Mouse (Mus musculus): ENCODE data around the gene Tmem132c.
"Not testable (repeated sequence)": the region's sequence is repeated elsewhere in the genome, so short reads cannot be mapped to it uniquely, and the experiment has no call there.

Tmem132c gene

DNA sequence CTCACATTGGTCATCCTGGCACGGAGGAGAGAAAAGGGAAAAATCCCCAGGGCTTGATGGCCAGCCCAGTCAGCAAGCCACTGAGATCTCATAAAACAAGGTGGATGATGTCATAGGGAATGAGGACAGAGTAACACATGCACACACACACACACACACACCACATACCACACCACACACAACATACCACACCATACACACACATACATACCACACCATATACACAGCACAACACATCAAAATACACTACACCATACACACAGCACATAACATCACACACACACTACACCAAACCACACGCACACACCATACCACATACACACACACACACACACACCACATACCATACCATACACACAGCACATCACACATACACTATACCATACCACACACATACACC is 104.8 kb downstream of the Tmem132c start:
- no peak for DNase-seq

DNA sequence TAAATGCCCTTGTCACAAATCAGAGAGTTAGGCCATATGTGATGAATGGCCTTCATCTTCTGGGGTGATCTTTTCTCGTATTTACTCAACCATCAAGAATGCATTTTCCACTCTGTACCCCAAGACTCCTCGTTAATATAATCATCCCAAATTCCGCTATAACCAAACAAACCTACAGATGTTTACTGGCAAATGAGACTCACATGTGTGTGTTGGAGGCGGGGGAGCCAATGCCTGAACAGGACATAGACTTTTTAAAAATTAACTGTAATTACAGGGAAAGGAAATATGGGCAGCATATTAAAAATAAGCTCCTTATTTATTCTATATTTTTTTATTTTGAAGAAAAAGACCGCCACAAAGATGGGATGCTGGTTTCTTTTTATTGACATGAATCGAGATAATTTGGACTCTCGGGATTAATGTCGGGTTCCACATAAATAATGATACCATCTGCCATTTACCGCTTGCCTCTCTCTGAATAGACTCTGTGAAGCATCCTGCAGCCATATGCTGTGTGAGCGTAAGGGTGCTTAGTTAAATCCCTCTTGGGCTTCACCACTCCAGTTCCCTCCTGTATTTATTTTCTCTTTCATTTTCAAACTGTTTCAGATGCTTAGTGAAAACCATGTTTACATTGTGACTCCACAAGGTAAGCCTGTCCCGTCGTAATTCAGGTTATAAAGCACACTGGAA is 105.6 kb downstream of the Tmem132c start:
- no peak for DNase-seq

DNA sequence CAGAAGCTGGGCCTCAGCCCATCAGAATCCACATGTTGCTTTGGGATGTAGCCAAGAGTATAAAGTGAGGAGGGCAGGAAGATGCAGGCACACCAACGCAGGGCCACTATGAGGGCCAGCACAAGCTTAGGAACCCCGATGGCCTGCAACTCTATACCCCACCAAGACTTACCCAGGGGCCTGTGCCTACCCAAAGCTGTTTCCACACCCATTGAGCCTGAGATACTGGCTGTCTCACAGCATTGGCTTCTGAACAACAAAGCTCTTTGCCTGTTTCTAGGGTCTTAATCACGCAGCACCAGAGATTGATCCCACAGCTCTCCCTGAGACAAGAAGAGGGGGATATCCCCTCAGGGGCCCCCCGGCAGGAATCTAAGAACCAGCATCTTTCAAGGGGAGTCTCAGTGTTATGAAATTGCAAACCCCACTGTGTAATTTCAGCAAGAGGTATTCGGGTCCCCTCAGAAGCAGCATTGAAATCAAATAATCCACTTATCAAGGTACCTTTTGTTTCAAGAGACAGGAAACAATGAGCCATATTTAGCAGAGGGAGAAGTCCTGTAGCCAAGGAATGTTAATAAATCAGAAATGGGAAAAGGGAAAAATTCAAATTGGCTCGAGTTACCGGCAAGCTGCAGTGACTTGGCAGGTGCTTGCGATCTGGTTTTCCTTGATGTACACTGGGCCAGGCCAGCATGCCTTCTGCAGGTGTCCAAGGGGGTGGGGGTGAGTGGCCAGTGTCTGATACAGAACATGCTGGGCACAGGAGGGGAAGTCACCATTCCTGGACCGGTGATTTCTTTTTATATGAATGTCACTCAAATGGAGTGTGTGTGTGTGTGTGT is 107.8 kb downstream of the Tmem132c start:
- DNase-seq: no peak

DNA sequence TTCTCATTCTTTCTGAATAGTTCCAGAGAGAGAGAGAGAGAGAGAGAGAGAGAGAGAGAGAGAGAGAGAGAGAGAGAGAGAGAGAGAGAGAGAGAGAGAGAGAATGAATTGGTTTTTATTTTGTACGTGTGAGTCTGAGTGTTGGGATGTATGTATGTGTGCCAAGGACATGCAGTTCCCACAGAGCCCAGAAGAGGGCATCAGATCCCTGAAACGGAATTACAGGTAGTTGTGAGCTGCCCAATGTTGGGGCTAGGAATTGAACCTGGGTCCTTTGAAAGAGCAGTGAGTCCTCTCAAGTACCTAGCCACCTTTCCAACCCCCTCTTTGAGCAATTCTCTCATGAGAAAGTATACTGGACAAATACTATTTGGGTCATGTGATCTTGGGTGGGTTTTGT is 111.4 kb downstream of the Tmem132c start:
- DNase-seq: peak; percentile 24 to 40

DNA sequence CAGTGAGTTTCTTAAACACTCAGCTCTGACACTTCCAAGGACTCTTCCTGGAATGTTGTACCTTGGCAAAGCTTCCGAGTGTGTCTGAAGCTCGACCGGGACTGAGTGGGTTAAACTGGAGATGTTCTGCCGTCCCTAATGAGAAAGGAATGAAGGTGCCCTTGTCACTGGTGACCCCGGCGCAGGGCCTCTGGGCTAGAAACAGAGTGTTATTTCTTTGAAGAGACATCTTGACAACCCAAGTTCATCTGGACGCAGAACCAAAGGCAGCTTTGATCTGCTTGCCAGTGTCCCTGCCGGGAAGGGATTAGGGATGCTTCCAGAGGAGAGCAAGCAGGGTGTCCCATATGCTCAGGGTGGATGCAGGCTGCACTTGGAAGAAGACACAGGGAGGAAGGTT is 114.2 kb downstream of the Tmem132c start:
- no peak for DNase-seq

DNA sequence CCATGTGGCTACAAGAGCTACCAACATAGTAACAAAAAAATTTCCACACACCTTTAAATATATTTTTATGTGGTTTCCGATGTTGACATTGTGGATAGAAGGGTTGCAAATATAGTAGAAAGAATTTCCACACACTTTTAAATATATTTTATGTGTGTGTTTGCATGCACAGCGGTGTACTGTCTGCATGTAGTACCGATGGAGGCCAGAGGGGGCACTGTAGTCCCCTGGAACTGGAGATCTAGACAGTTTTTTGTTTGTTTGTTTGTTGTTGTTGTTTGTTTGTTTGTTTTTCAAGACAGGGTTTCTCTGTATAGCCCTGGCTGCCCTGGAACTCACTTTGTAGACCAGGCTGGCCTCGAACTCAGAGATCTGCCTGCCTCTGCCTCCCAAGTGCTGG is 116.3 kb downstream of the Tmem132c start:
- DNase-seq: not testable (repeated sequence)

DNA sequence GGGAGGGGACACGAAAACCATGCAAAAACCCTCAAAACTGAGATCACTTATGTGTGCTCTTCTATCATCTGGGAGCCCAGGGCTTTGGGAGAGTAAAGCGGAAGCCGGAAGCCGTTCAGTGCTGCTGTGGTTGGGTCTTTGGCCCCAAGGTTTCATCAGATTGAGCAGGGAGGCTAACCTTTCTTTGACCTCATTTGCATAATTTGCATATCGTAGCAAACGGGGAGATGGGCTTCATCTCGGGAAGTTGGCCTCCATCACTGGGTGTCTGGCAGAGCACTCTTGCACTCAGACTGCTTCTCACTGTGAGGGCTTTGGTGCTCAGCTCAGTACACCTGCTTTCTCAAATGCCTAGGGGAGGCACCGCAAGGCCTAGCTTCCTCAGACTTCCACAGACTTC is 119.5 kb downstream of the Tmem132c start:
- DNase-seq: no peak

DNA sequence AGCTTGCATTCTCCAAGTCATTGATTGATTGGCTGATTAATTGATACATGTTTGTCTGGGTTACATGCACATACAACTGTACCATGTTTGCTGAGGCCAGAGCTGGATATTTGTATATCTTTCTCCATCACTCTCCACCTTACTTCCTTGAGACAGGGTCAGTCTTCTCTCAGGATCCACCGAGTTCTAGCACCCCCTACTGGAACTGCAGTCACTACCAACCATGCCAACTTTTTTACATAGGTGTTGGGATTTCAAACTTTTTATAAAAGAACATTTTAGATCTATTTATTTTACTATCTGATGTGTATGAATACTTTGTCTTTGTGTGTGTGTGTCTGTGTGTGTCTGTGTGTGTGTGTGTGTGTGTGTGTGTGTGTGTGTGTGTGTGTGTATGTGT is 123.5 kb downstream of the Tmem132c start:
- DNase-seq: peak in 1 of 2 experiments; percentile 17

DNA sequence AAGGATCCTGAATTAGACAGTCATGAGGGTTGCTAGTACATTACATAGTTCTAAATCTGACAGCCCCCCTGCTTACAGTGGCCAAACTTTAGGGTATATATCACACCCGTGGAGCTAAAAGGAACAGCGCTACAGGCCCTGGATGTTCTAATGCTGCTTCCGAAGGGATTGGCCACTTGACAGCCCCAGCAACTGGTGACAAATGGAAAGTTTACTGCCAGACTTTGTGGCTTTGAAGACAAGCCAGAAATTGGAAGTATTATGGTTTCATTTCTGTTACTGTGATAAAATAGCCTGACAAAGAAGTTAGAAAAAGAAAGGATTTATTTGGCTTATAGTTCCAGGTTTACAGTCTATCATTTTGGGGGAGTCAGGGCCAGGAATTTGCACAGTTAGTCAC is 126.6 kb downstream of the Tmem132c start:
- DNase-seq: no peak

DNA sequence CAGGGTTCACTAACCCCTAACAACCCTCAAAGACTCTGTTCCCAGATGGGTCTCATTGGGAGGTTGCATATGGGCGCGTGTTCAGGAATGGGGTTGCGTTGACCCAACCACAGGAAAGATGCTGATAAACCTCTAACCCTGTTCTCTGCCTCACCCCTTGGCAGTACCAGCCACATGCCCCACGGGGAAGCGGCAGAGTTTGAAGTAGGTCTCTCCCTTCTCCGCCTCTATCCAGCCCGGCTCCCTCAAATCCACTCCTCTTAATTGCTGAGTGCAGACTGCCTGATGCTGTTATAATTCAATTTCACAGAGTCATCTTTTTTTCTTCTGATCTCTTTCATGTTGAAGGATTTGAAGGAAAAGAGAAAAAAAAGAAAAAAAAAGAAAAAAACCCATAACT is 128.2 kb downstream of the Tmem132c start:
- peak in 1 of 2 experiments; percentile 5 for DNase-seq

DNA sequence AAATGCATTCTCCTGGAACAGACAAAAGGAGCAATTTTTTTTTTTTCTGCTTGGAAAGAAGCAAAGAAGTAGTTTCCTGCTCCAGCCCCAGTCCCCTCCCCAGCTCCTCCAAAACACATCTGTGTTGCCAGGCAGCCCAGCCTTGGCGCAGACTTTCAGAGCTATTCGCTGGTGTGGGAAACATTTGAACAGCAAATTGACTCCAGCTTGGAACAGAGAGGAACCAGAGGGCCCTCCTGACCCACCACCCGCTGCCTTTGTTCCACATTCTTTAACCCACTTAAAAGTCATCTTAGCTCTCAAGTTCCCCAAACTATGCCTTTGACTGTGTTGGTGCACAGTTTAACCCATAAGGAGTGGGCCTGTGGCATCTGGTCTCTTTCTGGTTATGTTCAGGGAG is 128.9 kb downstream of the Tmem132c start:
- peak; percentile 7 to 13 for DNase-seq

DNA sequence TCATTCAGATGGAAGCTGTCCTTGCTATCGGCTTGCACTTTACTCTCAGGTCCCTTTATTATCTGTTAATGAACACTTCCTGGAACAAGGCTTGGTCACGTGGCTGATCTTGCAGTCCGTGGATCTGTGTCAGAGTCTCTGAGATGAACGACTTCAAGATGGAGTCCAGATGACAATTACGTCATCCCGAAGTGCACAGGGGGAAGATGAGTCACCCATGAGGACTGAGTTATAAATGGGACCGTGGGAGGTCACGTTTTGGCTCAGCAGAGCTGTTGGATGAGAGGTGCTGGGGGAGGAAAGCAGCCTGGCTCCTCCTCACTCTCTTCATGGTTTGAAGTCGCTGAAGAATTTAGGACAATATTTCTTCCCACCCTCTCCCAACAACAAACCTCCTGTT is 132.6 kb downstream of the Tmem132c start:
- DNase-seq: peak in 1 of 2 experiments; percentile 7

DNA sequence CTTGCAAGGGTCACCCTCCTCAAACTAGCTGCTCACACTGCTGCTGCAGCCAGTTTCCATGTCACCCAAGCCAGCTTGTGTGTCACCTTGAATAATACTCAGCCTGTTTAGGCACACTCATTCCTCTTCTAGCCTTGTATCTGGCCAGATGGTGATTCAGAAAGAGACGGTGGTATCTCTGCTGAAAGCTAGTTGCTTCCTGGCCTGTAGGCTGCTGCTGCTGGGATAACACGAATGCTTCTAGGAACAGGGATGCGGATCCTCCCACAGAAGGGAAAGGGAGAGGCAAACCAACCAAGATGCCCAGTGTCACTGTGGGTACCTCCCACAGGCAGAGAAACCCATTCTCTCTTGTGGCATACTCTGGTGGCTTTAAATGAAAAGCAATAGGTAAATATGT is 134.0 kb downstream of the Tmem132c start:
- DNase-seq: no peak

DNA sequence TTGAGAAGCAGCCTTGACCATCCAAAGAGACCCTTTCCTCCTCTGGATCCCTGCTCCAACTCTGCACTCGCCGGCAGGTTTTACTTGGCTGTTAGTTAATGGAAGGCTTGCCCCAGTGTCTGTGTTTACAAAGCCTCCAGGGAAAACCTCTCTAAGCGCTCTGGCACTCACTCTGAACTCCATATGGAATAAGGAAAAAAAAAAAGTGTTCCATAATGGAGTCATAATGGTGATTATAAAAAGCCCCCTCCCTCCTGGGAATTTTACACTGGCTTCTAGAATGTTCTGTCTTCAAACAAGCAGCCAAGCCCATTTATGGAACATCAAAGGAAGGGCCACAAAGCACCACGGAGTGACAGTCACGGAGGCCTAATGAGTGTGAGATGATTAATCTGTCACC is 136.9 kb downstream of the Tmem132c start:
- DNase-seq: no peak

DNA sequence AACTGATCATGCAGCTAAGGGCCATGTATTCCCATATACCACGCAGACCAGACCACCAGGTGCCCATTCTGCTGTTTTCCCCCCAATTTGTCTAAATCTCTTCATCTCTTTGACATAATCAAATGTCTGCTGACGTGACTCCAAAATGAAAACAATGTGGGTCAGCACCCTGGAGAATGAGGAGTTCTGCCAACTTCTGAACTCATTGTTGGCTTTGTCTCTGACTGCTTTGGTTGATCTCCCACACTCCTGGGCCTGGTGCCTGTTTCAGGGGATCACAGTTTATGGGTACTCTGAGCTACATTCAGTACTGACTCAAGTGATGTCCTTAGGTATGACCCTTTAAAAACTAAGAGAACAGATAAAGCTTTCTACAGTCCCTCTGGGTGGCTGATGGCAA is 137.7 kb downstream of the Tmem132c start:
- DNase-seq: no peak

DNA sequence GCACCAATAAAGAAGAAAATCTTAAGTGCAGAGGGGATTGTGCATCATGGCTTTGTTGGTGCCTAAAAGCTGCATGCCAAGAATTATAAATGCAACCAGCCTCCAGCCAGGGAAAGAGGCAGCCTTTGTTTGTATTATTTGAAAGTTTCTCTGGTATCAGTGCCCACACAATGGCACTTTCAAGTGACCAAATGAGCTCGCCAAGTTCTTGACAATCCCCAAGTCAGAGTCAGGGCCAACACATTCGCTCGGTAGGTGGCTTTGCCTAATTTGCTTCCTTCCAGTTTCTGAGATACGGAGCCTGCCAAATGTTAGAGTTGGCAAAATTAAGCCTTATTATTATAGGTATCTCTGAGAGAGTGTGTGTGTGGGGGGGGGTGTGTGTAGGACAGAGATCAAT is 139.6 kb downstream of the Tmem132c start:
- DNase-seq: no peak

DNA sequence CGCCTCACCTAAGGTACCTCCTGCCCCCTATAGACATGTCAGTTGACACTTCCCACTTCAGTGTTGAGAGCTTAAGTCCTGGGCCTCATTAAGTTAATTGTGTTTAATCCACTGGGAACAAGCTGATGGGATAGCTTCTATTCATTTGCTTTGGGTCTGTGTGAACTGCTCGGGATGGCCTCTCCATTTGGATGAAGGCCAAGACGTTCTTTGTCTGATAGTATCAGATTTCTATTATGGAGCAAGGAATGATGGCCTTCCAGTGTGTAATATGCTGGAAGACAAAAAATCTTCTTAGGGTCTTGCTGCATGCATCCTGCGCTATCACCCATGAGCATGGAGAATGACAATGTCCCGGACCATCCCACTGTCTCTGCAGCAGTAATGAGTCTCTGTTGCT is 141.0 kb downstream of the Tmem132c start:
- no peak for DNase-seq

DNA sequence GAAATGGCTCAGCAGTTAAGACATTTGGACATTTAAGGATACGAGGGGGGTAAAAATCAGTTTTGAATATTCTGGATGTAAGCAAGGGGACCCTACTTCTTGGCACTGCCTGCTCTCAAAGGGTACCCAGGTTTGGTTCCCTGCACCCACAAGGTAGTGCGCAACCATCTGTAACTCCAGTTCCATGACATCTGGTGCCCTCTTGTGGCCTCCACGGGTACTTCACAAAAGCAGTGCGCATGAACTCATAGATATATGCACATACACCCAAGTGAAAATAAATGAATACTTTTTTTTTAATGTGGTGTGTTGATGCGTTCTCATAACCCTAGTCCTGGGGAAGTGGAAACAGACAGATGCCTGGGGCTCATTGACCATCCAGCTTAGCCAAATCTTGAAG is 149.6 kb downstream of the Tmem132c start:
- DNase-seq: no peak

DNA sequence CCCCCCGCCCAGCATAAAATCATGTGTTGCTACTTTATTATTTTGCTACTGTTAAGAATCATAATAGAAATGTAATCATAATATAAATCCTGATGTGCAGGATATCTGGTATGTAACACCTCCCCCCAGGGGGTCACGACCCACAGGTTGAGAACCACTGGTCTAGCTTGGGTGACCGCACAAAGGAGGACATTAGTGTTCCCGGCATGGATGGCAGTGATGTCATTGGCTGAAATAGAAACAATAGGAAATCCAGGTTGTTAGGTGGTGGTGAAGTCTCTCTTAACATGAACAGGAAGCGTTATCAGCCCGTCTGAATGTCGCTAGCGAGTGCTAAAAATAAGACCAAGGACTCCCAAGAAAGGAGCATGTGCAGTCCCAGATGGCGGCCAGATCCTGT is 155.3 kb downstream of the Tmem132c start:
- DNase-seq: no peak

DNA sequence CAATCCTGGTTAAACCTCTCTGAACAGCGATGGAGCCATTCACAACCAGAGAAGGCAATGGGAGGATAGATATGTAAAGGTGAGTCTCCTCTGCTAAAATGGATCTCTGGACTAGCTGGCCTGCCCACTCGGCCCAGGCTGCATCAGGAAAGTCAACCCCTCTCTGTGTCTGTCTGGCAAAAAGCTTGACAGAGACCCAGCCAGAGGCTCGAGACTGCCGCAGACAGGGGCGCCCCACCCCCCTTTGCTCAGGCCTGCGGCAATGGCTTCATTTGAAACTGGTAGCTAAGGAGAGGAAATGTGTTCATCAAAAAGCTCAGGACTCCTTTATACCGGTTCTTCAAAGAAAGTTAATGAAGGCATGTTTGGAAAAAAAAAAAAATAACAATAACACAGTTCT is 156.4 kb downstream of the Tmem132c start:
- DNase-seq: peak in 1 of 2 experiments; percentile 9

DNA sequence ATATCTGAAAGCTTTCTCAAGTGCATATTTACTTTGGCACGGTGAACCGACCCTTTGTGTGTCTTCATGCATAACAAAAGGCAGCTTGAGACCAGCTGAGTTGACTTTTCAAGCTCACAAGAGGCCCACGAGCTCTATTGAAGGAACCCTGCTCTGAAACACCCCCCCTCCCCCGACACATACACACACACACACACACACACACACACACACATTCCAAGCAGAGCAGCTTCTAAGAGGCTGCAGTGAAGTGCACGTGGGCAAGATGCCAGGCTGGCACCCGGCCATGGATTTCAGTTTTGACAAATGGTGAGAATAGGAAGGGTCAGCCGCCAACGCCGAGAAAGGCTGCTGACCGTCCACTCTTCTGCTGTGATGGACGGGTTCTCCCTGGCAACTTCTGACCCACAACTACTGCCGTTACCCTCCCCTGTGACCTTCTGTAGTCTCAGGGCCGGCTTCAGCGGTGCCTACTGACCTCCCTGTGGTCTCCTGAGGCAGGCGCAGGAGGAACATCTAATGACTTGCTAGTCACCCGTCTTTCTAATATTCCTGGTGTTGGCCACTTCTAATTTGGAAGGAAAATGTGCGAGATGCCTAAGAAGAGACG is 163.9 kb downstream of the Tmem132c start:
- DNase-seq: peak; percentile 85 to 90

DNA sequence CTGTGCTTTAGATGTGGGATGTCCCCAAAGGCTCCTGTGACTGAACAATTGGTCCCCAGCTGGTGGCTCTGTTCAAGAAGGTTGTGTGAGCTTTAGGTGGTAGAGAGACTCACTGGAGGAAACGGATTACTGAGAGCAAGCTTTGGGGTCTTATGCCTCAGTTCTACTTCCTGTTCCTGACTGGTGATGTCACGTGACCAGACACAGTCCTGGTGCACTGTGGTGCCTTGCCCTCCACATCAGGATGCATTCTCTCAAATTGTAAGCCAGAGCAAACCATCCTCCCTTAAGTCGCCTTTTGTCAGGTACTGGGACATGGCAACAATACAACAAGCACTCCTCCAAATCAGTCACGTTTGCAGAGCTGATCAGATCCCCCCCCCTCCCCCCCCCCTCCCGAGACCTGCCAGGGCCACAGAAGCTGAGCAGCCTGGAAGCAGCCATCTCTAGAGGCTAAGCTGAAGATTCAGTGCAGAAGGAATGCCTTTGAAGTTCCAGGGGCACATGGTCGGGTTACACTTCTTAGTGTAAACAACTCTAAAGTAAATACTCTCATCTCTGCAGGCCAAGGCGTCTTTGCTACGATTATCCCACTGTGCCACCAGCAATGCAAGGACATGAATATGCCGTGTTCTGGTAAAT is 164.5 kb downstream of the Tmem132c start:
- no peak for DNase-seq

DNA sequence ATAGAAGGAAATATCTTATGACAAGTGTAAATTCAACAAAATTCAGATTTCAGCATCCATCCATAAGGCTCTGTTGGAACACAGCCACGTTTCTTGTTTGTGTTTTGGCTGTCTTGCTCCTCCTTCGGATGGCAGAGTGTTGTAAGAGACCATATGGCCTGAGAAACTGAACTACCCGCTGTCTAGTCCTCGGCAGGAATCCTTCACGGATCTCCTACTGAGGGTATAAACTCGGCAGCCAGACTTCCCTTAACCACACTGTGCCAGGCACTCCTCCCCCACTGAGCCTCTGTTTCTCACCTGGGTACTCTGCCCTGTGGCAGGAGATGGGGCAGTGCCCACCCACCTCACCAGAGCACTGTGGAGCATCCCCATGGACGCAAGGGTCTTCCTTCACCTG is 174.9 kb downstream of the Tmem132c start:
- DNase-seq: no peak

Measured in kidney, postnatal 4 days (tissue).